Mouse (Mus musculus) Patski (cell line): ENCODE measurements around the gene Fam57b. TPM values are rescaled to one million over a fixed set of nuclear protein-coding genes. Genes with fewer than 3 reads are reported as not detected.
A peak's percentile ranks its signal among the peaks of the same experiment; 100 is the strongest.

Experiments
- ATAC-seq: fragments of 100-300 bp; one replicate; pipeline ENCODE4 v1.8.0; 2021
- CTCF ChIA-PET: fragments of 350-600 bp; sonication (Branson Sonifier 250); formaldehyde crosslinking; loops from one replicate; lab custom pipeline; 2022; ENCODE audit warnings: inconsistent platforms; lab: Charles Lee
- POLR2A ChIA-PET: fragments of 350-600 bp; sonication (Branson Sonifier 250); formaldehyde crosslinking; loops from one replicate; lab custom pipeline; 2022; ENCODE audit warnings: antibody characterized with exemption, inconsistent platforms; lab: Charles Lee
- DNase-seq: peaks from one replicate; pipeline ENCODE4 v3.0.0-alpha.2; 2011; ENCODE audit warnings: low read depth, low spot score
- H3K27me3 ChIP-seq: fragments of 371-371 bp; one replicate; pipeline ENCODE4 v1.5.1; 2021
- CTCF ChIP-seq: fragments of 100-300 bp; IDR thresholded peaks from one replicate; pipeline ENCODE4 v1.5.1; 2021
- in situ Hi-C: fragments of 300-500 bp; cut with MboI; formaldehyde crosslinking; loops from 3 replicates; pipeline ENCODE4 v1.11.1; 2018; ENCODE audit warnings: low pct_unique_long_range_greater_than_20kb, mixed read lengths
- polyA plus RNA-seq: library from polyadenylated mRNA; unstranded; gene quantifications from one replicate; pipeline ENCODE4 v1.2.3, GENCODE M21; 2021

The Fam57b gene
- polyA plus RNA-seq, 1 experiment from 2014 or later, result 1.3 TPM

GRCm38 (mm10) chr7:126796350-126796932, 1.0 kb upstream of the Fam57b start:
- CTCF ChIA-PET, result no interaction called here
- H3K27me3 ChIP-seq, result no peaks in the 10 kb centered on the region
- no peak for DNase-seq
- in situ Hi-C loops, result no loop called here
- POLR2A ChIA-PET, result interaction anchor here (0.7 kb wide), 1 partner anchor 14 kb away, joined by 3 read pairs; no protein-coding TSS in a partner anchor
- no peak for ATAC-seq
- TF ChIP-seq CTCF, result no peak

GRCm38 (mm10) chr7:126798127-126799049, 920 bp downstream of the Fam57b start:
- ChIA-PET CTCF (no interaction called here), POLR2A (interaction anchor here (0.8 to 1.1 kb wide), 2 partner anchors 15 to 57 kb away, joined by 3 to 6 read pairs; no protein-coding TSS in a partner anchor)
- in situ Hi-C loops, result no loop called here
- ATAC-seq, result peak; percentile 1
- H3K27me3 ChIP-seq, result no peaks in the 10 kb centered on the region
- no peak for DNase-seq
- no peak for TF ChIP-seq CTCF

GRCm38 (mm10) chr7:126799050-126799467, 1.6 kb downstream of the Fam57b start:
- DNase-seq (peak; percentile 91), ATAC-seq (peak; percentile 84)
- H3K27me3 ChIP-seq, result no peaks in the 10 kb centered on the region
- in situ Hi-C loops, result no loop called here
- POLR2A ChIA-PET, result interaction anchor here (0.8 to 1.2 kb wide), 5 partner anchors 16 to 56 kb away, joined by 3 to 7 read pairs (median 5); partner anchors contain the start of gene Tbx6
- TF ChIP-seq CTCF, result no peak
- CTCF ChIA-PET, result no interaction called here

- DNase-seq (no peak), ATAC-seq (peak; percentile 70)
- in situ Hi-C loops, result no loop called here
- TF ChIP-seq CTCF, result no peak
- CTCF ChIA-PET, result no interaction called here
- no peaks in the 10 kb centered on the region for H3K27me3 ChIP-seq
- POLR2A ChIA-PET, result interaction anchor here (1.0 to 1.3 kb wide), 6 partner anchors 13 to 24 kb away, joined by 3 to 7 read pairs (median 5); partner anchors contain the start of gene Tbx6
Observed at GRCm38 (mm10) chr7:126799468-126800268, 2.2 kb downstream of the Fam57b start.

- DNase-seq (no peak), ATAC-seq (no peak)
- no peak for TF ChIP-seq CTCF
- no peaks in the 10 kb centered on the region for H3K27me3 ChIP-seq
- ChIA-PET POLR2A (interaction anchor here (1.0 to 1.3 kb wide), 3 partner anchors 12 to 25 kb away, joined by 3 to 5 read pairs (median 4); no protein-coding TSS in a partner anchor), CTCF (no interaction called here)
- in situ Hi-C loops, result no loop called here
Observed at GRCm38 (mm10) chr7:126800269-126801056, 3.0 kb downstream of the Fam57b start.

GRCm38 (mm10) chr7:126801057-126801422, 3.6 kb downstream of the Fam57b start:
- in situ Hi-C loops, result no loop called here
- ChIA-PET POLR2A (interaction anchor here (1.3 kb wide), 1 partner anchor 11 kb away, joined by 3 read pairs; no protein-coding TSS in a partner anchor), CTCF (no interaction called here)

GRCm38 (mm10) chr7:126802134-126802889, 4.8 kb downstream of the Fam57b start:
- in situ Hi-C loops, result no loop called here
- DNase-seq (no peak), ATAC-seq (no peak)
- ChIA-PET CTCF (no interaction called here), POLR2A (interaction anchor here (0.9 kb wide), 1 partner anchor 9 kb away, joined by 3 read pairs; no protein-coding TSS in a partner anchor)
- no peak for TF ChIP-seq CTCF
- no peaks in the 10 kb centered on the region for H3K27me3 ChIP-seq

More at GRCm38 (mm10) chr7:126801057-126801422, 3.6 kb downstream of the Fam57b start:
- ATAC-seq, result no peak
- TF ChIP-seq CTCF, result no peak
- H3K27me3 ChIP-seq, result no peaks in the 10 kb centered on the region
- no peak for DNase-seq

GRCm38 (mm10) chr7:126803181-126803580, 5.7 kb downstream of the Fam57b start:
- ChIA-PET POLR2A (no interaction called here), CTCF (no interaction called here)
- no peaks in the 10 kb centered on the region for H3K27me3 ChIP-seq
- in situ Hi-C loops, result no loop called here
- ATAC-seq (no peak), DNase-seq (no peak)
- no peak for TF ChIP-seq CTCF

- ATAC-seq, result no peak
Observed at GRCm38 (mm10) chr7:126803751-126804150, 6.3 kb downstream of the Fam57b start.

More at GRCm38 (mm10) chr7:126803751-126804150, 6.3 kb downstream of the Fam57b start:
- TF ChIP-seq CTCF, result no peak
- ChIA-PET CTCF (no interaction called here), POLR2A (no interaction called here)
- in situ Hi-C loops, result no loop called here
- no peak for DNase-seq
- no peaks in the 10 kb centered on the region for H3K27me3 ChIP-seq
